Mouse (Mus musculus) lung, embryonic 16.5 days (tissue): ENCODE data around the gene Polr2a. TPM values are rescaled to one million over a fixed set of nuclear protein-coding genes. Genes with fewer than 3 reads are reported as not detected.
A peak's percentile ranks its signal among the peaks of the same experiment; 100 is the strongest.
"Not testable (repeated sequence)": the region's sequence is repeated elsewhere in the genome, so short reads cannot be mapped to it uniquely, and the experiment has no call there.

Experiments
- ATAC-seq: fragments of 200-750 bp; cut with Nextera tagmentation; 2 replicates; pipeline ENCODE4 v1.8.0; 2017; ENCODE audit warnings: low read depth, mild to moderate bottlenecking, moderate library complexity
- H3K27ac ChIP-seq: fragments of 300-500 bp; sonication (generic); 2 replicates; pipeline ENCODE4 v1.5.1; 2014; ENCODE audit warnings: mild to moderate bottlenecking, control low read depth, low read length
- H3K27me3 ChIP-seq: fragments of 300-500 bp; sonication (generic); 2 replicates; pipeline ENCODE4 v1.6.1; 2014; ENCODE audit warnings: low read depth, low read length, mixed read lengths; ENCODE audit not compliant: control insufficient read depth, insufficient read depth
- H3K36me3 ChIP-seq: fragments of 300-500 bp; sonication (generic); 2 replicates; pipeline ENCODE4 v1.6.1; 2014; ENCODE audit warnings: low read length; ENCODE audit not compliant: control insufficient read depth, insufficient read depth
- H3K4me1 ChIP-seq: fragments of 300-500 bp; sonication (generic); replicated peaks from 2 replicates; pipeline ENCODE4 v1.6.1; 2014; ENCODE audit warnings: low read length, mixed read lengths; ENCODE audit not compliant: control insufficient read depth, insufficient read depth
- H3K4me2 ChIP-seq: fragments of 300-500 bp; sonication (generic); 2 replicates; pipeline ENCODE4 v1.6.1; 2014; ENCODE audit warnings: low read depth, low read length, control low read depth
- H3K4me3 ChIP-seq: fragments of 300-500 bp; sonication (generic); 2 replicates; pipeline ENCODE4 v1.5.1; 2014; ENCODE audit warnings: mild to moderate bottlenecking, low read length, control low read depth
- H3K9ac ChIP-seq: fragments of 300-500 bp; sonication (generic); 2 replicates; pipeline ENCODE4 v1.6.1; 2014; ENCODE audit warnings: low read length, control low read depth
- H3K9me3 ChIP-seq: fragments of 300-500 bp; sonication (generic); 2 replicates; pipeline ENCODE4 v1.6.1; 2016; ENCODE audit warnings: low read length; ENCODE audit not compliant: control insufficient read depth
- WGBS: fragments of 180-500 bp; shearing (Covaris S2); extraction: QIAGEN DNeasy Blood & Tissue Kit; methylation state at CpG from one replicate; pipeline ENCODE4 v1.1.7; 2014; 5-methylcytosine and 5-hydroxymethylcytosine counted together
- polyA plus RNA-seq: library from polyadenylated mRNA; unstranded; fragments of >200 nt; fragmentation: Nextera tagmentation; extraction: Ambion mirVana; gene quantifications from 2 replicates; pipeline ENCODE4 v1.2.1, GENCODE M21; 2015

The Polr2a gene
- polyA plus RNA-seq, 1 experiment from 2014 or later, result 25.3 TPM

GRCm38 (mm10) chr11:69760160-69760900 is 1.9 kb upstream of the Polr2a start:
- Histone ChIP-seq H3K4me2 (peak overlapping the region; percentile 87), H3K9me3 (no peaks in the 10 kb centered on the region)
- ATAC-seq, result no peak

GRCm38 (mm10) chr11:69758971-69759721 is 709 bp upstream of the Polr2a start:
- H3K36me3 ChIP-seq, result no peaks in the 10 kb centered on the region
- peak; percentile 91 for ATAC-seq

More at GRCm38 (mm10) chr11:69760160-69760900, 1.9 kb upstream of the Polr2a start:
- no peak overlapping the region for H3K4me3 ChIP-seq
- no peaks in the 10 kb centered on the region for H3K27me3 ChIP-seq
- H3K36me3 ChIP-seq, result no peaks in the 10 kb centered on the region
- 73% methylated on average over 14 of the region's 14 CpGs for WGBS
- peak overlapping the region; percentile 100 for H3K27ac ChIP-seq
- peak overlapping the region; percentile 78 for H3K9ac ChIP-seq
- H3K4me1 ChIP-seq, result peaks cover 29% of the 10 kb centered on the region

GRCm38 (mm10) chr11:69758090-69758456 is 364 bp downstream of the Polr2a start:
- peak; percentile 88 for ATAC-seq
- Histone ChIP-seq H3K9me3 (no peaks in the 10 kb centered on the region), H3K4me1 (peaks cover 30% of the 10 kb centered on the region), H3K4me2 (peak overlapping the region; percentile 87), H3K27ac (peak overlapping the region; percentile 100), H3K27me3 (no peaks in the 10 kb centered on the region), H3K4me3 (peak overlapping the region; percentile 75), H3K9ac (peak overlapping the region; percentile 78), H3K36me3 (no peaks in the 10 kb centered on the region)
- under 1% methylated on average over 24 of the region's 26 CpGs for WGBS

More at GRCm38 (mm10) chr11:69758971-69759721, 709 bp upstream of the Polr2a start:
- Histone ChIP-seq H3K27me3 (no peaks in the 10 kb centered on the region), H3K4me3 (peak overlapping the region; percentile 75), H3K27ac (peak overlapping the region; percentile 100), H3K4me1 (peaks cover 30% of the 10 kb centered on the region), H3K9me3 (no peaks in the 10 kb centered on the region), H3K4me2 (peak overlapping the region; percentile 87), H3K9ac (peak overlapping the region; percentile 78)
- WGBS, result under 1% methylated on average over 37 of the region's 37 CpGs

- peak overlapping the region; percentile 75 for H3K4me3 ChIP-seq
- no peak for ATAC-seq
- H3K27ac ChIP-seq, result peak overlapping the region; percentile 100
- no peaks in the 10 kb centered on the region for H3K36me3 ChIP-seq
- WGBS, result 34% methylated on average over 9 of the region's 9 CpGs
- peaks cover 30% of the 10 kb centered on the region for H3K4me1 ChIP-seq
- H3K27me3 ChIP-seq, result no peaks in the 10 kb centered on the region
- no peaks in the 10 kb centered on the region for H3K9me3 ChIP-seq
- H3K4me2 ChIP-seq, result peak overlapping the region; percentile 87
- H3K9ac ChIP-seq, result peak overlapping the region; percentile 78
Measured at GRCm38 (mm10) chr11:69757303-69758089, 941 bp downstream of the Polr2a start.

- Histone ChIP-seq H3K4me1 (peaks cover 25% of the 10 kb centered on the region), H3K4me2 (no peak overlapping the region)
- 42% methylated on average over 3 of the region's 3 CpGs for WGBS
Measured at GRCm38 (mm10) chr11:69754701-69755100, 3.7 kb downstream of the Polr2a start.

GRCm38 (mm10) chr11:69754233-69754632 is 4.2 kb downstream of the Polr2a start:
- no peak overlapping the region for H3K9ac ChIP-seq
- H3K27ac ChIP-seq, result no peak overlapping the region
- no peaks in the 10 kb centered on the region for H3K9me3 ChIP-seq
- no peak overlapping the region for H3K4me2 ChIP-seq
- H3K4me1 ChIP-seq, result peaks cover 22% of the 10 kb centered on the region
- ATAC-seq, result no peak
- WGBS, result 84% methylated on average over 5 of the region's 5 CpGs
- no peaks in the 10 kb centered on the region for H3K36me3 ChIP-seq
- no peak overlapping the region for H3K4me3 ChIP-seq
- H3K27me3 ChIP-seq, result no peaks in the 10 kb centered on the region

More at GRCm38 (mm10) chr11:69754701-69755100, 3.7 kb downstream of the Polr2a start:
- Histone ChIP-seq H3K27me3 (no peaks in the 10 kb centered on the region), H3K27ac (no peak overlapping the region), H3K4me3 (no peak overlapping the region), H3K9ac (no peak overlapping the region), H3K9me3 (no peaks in the 10 kb centered on the region), H3K36me3 (no peaks in the 10 kb centered on the region)
- no peak for ATAC-seq

GRCm38 (mm10) chr11:69752686-69753085 is 5.8 kb downstream of the Polr2a start:
- ATAC-seq, result no peak
- Histone ChIP-seq H3K4me3 (no peak overlapping the region), H3K27ac (no peak overlapping the region), H3K9me3 (no peaks in the 10 kb centered on the region), H3K4me1 (peaks cover 22% of the 10 kb centered on the region), H3K36me3 (peaks cover 2% of the 10 kb centered on the region), H3K27me3 (no peaks in the 10 kb centered on the region), H3K9ac (0 out of 2 replicates have a peak overlapping the region, but pooled peaks have one; percentile 34), H3K4me2 (no peak overlapping the region)

- H3K4me2 ChIP-seq, result no peak overlapping the region
- H3K4me1 ChIP-seq, result peaks cover 16% of the 10 kb centered on the region
- ATAC-seq, result no peak
- WGBS, result 50% methylated on average over 3 of the region's 3 CpGs
- H3K36me3 ChIP-seq, result peaks cover 10% of the 10 kb centered on the region
- no peak overlapping the region for H3K27ac ChIP-seq
- no peak overlapping the region for H3K4me3 ChIP-seq
- no peaks in the 10 kb centered on the region for H3K9me3 ChIP-seq
- no peak overlapping the region for H3K9ac ChIP-seq
- H3K27me3 ChIP-seq, result no peaks in the 10 kb centered on the region
Measured at GRCm38 (mm10) chr11:69751635-69752034, 6.8 kb downstream of the Polr2a start.

- WGBS, result 91% methylated on average over 2 of the region's 3 CpGs
- not testable (repeated sequence) for H3K9me3 ChIP-seq, H3K27me3 ChIP-seq, H3K4me3 ChIP-seq, H3K4me2 ChIP-seq, ATAC-seq, H3K9ac ChIP-seq, H3K27ac ChIP-seq, H3K4me1 ChIP-seq
- peaks cover 24% of the 10 kb centered on the region for H3K36me3 ChIP-seq
Measured at GRCm38 (mm10) chr11:69731408-69731807, 27.0 kb downstream of the Polr2a start.
